Mouse (Mus musculus): ENCODE data around the gene BC067074. TPM values are rescaled to one million over a fixed set of nuclear protein-coding genes. Genes with fewer than 3 reads are reported as not detected.
"Not testable (repeated sequence)": the region's sequence is repeated elsewhere in the genome, so short reads cannot be mapped to it uniquely, and the experiment has no call there.

BC067074 gene
- total RNA-seq (2021) = 1 to 10 TPM; 1.8 to 2.3 TPM
- long read RNA-seq, partial matches to known transcripts = 0 of 2 reads
- long read RNA-seq, other reads (novel, unspliced or antisense) = 2 of 2 reads

DNA sequence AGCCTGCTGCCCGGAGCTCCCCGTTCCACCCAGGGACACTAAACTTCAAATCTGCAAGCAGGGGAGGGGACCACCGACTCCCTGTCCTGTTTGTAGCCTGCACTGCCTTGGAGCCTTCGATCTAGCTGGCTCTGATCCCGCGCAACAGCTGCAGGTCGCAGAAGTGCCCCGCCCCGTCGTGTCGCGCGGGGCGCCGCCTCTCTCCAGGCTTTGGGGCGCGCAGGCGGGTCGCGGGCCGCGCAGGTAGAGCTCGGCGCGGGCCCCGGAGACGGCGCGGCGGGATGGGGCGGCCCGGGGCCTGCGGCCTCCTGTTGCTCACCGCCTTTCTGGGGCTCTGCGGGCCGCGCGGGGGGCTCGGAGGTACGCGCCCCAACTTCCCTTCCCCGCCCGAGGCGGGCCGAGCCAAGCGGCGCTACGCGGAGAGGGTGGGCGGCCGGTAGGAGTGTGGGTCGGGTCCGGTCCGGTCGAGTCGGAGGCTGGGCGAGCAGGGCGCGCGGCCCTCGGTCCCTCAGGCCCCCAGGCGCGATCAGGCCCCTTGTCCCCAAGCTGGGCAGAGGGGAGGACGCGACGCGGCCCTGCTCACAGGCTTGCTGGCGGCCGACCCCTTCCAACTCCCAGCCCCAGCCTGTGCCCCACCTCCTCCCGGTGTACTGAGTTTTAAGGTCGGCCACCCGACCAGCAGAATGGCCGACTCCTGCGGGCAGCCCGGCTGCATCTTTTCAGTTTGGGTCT lies at the start of gene BC067074:
TSS of gene BC067074 (plus strand) at position 185 of the 732 bp plus-strand sequence.
- peak in 1 of 2 experiments; percentile 13 for DNase-seq (ENCODE audit: low spot score in 2 of 2)

DNA sequence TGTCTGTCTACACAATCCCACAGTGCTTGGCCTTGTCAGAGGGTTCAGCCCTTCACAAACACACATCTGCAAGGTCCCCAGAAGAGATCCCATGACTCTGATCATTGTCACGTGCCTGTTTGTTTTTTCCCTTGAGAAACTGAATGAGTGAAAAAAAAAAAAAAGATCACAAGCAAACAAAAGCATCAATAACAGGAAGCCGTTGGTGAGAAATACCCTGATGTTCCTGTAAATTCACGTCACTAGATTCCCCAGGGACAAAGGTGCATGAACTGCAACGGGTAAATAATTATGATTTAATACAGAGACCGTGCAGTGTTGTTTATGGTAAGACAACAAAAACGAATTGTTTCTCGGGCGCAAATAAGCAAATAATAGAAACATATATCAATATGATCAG lies 47.9 kb upstream of the BC067074 start:
- DNase-seq (ENCODE audit: low spot score in 2 of 2) = no peak

DNA sequence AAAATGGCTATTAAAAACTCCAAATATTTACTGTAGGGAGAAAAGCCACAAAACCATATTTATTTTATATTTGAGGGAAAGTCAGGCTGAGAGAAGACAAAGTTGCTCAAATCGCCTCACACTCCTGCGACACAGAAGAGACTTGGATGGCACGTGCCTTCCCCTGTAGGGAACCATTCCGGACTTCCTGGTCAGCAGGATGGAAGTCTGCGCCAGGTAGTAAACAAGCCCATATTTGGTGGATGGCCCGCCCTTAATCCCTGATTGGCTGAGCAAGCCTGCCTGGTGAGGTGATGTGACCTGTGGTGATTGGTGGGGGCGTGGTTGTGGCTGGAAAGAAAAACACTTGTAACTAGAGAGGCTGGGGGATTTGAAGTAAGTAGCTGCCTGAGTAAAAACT lies 40.4 kb upstream of the BC067074 start:
- not testable (repeated sequence) for DNase-seq (ENCODE audit: low spot score in 2 of 2)

DNA sequence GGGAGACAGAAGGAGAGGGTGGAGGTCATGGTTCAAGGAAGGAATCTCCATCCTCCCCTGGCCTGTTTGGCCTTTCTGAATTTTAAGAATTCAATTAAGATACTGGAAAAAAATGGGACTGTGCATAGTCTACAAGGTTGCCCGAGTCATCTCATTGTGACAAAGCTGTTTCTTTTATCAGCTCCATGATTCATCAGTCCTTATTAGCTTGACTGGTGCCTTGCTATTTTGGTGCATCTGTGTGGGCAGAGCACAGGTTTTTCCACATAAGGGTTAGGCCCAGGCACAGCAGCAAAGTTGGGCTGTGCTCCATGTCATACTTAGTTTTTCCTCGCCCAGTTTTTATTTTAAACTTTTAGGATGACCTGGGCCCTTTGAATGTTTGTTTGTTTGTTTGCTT lies 36.2 kb upstream of the BC067074 start:
- DNase-seq (ENCODE audit: low spot score in 2 of 2) = no peak

DNA sequence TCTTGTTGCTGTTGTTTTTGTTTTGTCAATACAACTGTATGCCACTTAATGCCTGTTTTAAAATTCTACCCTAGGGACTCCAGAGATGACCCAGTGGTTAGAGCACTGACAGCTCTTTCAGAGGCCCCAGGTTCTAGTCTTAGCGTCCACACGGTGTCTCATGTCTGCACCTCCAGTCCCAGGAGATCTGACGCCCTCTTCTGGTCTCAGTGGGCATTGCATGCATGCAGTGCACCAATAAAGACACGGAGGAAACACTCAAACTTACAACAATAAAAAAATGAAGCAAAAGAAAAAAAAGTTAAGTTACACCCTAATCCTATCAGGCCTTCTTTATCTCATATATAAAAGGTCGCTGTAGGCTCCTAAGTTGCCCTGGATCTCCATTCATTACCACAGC lies 35.8 kb upstream of the BC067074 start:
- no peak for DNase-seq (ENCODE audit: low spot score in 2 of 2)

DNA sequence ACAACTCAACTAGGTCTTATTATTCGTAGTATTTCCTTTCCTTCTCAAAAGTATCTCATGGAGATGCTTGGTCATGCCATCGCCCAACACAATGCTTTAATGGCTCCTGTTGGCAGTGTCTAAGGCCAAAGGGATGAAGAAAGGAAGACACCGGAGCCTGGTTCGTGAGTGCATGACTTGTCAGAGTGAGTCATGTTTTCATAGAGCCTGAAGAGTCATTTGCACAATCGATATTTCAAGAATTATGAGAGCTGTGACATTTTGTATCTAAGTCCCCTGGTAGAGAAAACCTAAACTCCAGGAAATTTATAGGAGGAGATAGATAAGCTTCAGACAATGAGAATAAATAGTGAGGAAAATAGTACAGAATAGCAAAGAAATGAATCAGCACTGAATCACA lies 33.7 kb upstream of the BC067074 start:
- DNase-seq (ENCODE audit: low spot score in 2 of 2) = no peak

DNA sequence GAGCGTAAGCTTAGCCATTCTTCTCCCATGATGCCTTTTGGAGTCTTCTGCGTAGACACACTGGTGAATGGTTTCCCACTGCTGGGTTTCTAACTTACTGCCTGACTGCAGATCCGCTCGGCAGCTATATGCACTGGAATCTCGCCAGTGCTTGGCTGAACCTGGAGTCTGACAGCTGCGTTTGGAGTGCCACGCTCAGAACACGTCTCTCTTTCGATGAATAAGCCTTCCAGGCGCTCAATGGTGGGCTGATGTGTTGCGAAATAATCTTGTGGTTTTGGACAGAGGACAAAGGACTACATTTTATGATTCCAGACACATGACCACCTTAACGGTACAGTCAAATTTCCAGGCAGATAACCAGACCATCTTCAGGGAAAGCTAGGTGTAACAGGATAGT lies 30.1 kb upstream of the BC067074 start:
- peak; percentile 30 to 38 for DNase-seq (ENCODE audit: low spot score in 2 of 2)

DNA sequence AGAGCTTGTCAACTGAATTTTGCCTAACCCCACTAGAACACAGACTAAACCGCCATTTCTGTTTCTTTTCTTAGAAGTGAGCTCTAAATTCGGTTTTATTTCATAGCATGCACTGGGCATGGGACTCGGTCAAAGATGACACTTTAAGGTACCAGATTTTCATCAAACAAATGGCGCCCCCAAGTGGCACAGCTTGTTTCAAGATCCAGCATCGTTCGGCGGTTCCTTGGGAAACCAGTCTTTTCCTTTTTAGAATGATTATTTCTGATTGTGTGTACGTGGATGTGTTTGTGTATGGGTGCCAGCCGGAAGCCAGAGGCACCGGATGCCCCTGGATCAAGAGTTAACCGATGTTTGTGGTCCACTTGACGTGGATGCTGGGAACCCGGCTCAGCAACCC lies 27.7 kb upstream of the BC067074 start:
- peak; percentile 62 to 68 for DNase-seq (ENCODE audit: low spot score in 2 of 2)

DNA sequence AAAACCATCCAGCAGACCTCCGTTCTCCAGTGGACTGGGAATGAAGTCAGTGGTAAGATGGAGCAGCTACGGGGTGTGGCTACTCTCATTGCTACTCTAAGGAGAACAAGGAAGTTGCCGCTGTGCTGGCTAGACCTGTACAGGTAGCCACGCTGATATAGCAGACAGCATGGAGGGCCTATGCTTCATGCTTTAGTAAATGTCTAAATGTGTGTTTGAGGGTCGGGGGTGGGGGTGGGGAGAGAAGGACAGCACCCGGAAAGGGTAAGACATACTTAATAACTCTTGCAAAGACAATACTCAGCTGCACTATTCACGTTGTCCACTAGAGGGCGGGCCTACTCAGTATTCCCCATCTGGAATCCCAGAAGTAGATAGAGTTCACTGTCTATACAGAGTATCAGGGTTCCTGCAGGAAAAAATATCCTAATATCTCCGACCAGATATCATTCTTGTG lies 26.4 kb upstream of the BC067074 start:
- peak; percentile 81 to 83 for DNase-seq (ENCODE audit: low spot score in 2 of 2)

DNA sequence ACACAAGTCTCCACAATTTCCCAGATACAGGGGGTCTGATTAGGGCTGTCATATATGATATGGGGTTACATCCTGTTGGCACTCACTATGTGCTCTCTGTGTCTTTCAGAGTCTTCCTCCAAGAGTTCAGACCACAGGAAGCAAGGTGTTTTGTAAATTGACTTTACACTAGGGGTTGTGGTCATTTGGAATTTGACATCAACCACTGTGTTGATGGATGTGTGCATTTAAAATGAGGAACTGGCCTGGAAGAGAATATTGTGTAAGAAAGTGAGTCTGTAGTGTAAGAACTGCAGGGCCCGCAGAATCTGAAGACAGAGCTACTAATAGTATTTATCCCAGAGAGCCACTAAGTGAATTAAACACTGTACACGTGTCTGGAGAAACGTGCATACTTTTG lies 25.8 kb upstream of the BC067074 start:
- DNase-seq (ENCODE audit: low spot score in 2 of 2) = no peak

DNA sequence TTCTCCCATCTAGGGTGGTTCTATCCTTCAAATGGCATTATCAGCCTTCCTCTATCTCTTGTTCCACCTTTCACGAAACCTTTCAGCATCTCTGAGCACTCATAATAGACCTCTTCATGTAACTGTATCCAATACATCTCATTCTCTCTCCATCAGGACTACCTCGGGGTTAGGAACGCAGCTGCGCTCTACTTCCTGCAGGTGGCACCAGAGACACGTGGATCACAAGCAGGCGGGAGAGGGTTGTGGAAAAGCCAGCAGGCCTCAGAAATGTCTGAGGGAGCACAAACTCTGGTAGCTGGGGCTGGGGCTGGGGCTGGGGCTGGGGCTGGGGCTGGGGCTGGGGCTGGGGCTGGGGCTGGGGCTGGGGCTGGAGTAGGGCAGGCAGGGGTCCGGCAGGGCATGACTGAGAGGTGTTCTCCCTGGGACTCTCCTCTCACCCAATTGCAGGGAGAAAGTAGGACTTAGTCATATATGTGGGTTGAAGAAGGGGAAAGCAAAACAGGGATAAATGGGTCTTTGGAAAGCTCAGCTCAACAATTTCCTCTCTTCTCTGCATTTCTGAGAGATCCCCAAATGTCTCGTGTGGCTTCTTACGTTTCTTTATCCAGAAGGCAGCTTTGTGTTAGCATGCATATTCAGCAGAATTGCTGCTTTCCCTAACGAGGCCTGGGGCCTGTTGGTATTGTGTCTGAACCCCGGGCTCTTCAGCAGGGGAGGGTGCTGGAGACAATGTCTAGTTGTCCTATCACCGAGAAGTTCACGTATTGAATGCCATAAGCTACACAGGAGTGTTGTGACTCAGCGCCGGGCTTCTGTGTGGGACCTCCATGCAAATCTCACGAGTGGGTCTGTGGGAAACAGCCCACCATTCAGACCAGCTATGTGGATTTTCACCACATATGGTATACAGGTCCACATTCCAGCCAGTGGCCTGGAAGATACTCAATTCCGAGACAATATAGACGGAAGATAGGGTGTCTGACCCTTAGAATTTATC lies 22.9 kb upstream of the BC067074 start:
- DNase-seq (ENCODE audit: low spot score in 2 of 2) = peak; percentile 89 to 91

DNA sequence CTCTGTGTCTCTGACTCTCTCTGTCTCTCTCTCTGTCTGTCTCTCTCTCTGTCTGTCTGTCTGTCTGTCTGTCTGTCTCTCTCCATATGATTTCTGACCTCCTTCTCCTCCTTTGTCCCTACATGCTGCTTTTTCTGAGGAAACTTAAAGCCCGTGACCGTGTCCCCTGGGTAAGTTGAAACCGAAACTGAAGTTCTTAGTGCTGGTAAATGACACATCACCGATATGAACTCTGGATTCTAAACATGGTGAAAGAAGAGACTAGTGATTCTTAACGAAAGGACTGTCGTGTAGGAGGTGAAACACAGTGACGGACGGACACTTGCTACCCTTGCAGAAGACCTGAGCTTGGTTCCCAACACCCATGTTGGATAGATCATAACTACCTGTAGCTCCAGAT lies 21.8 kb upstream of the BC067074 start:
- DNase-seq (ENCODE audit: low spot score in 2 of 2) = no peak

DNA sequence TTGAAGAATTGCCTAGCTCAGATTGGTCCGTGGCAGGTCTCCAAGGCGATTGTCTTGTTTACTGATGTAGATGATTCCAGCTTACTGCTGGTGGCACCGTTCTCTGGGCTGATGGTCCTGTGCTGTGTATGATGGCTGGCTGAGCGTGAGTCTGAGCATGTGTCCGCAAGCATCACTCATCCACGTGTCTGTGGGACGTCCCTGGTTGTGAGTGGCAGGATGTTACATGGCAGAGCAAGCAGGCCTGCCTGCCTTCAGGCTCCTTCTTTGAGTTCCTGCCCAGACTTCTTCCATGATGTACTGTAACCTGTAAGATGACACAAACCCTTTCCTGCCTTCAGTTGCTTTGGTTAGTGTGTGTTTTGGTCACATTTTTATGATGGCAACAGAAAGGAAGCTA lies 5.8 kb upstream of the BC067074 start:
- no peak for DNase-seq (ENCODE audit: low spot score in 2 of 2)

DNA sequence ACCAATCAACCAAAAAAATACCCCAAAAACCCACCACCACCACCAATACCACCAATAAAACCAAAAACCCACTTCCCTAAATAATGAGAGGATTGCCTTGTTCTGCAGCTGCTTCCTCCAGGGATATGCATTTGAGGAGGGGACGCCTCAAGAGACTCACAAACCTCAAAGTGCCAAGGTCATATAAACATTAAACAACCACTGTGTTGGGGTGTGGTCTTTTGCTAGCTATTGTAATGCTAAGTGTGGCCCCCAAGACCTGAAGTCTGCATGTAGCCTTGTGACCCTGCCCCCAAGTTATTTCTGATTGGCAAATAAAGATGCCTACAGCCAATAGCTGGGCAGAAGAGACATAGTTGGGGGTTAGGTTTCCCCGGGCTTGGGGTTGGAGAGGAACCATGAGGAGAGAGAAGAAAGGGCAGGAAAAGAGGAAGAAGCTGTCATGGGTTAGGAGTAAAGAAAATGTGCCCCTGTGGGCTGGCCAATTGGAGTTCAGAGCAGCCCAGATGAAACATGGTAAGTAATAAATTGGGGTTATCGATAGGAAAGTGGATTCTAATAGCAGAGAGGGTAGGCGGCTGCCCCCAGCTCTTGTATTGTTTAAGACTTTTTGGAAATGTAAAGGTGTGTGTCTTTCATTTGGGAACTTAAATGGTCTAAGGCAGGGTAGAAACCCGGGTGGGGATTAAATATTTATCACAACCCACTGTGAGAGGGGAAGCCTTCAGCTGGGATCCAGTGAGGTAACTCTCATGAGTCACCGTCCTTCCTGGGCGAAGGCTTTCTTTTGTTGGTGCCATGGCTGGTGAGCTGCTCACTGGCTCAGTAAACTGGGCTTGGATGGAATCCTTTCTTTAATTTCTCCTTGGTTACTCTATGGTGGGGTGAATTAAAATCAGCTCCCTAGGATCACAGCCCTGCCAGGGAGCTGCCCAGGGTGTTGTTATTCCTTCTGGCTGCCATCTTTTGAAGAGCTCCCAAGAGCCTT lies 4.5 kb upstream of the BC067074 start:
- no peak for DNase-seq (ENCODE audit: low spot score in 2 of 2)

DNA sequence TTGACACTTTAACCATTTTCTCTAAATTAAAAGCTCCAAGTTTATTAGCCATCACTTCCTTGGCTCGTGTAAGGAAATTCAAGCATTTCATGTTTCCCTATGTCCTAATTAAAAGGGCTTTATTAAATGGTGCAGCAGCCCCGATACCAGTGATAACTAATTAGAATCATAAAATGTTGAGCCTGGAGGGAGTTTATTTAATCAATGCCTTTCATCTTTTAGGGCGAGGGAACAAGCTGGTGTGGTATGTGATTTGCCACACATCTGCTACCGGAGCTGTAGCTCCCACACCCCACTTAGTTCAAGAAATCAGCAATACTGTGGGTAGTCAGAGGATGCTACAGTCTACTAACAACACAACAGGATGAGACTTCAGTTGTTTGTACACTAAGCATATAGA lies 3.2 kb upstream of the BC067074 start:
- DNase-seq (ENCODE audit: low spot score in 2 of 2) = no peak

DNA sequence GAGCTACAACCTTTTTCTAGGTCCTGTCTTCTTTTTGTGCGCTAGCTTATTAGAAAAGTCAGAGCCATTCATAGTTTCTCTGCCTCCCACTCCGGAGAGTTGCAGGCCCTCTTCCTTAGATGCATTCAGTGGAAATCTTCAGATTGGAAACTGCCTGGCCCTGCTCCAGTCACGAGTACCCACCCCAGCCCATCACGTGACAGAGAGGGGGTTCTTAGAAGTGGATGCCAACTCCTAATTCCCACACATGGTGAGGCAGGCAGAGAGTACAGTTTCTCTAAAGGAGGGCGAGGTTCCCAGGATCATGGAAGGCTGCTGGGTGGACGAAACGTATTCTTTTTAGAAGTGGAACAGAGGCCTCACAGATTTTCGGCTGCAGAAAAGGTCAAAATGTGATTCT lies 958 bp upstream of the BC067074 start:
- DNase-seq (ENCODE audit: low spot score in 2 of 2) = no peak

DNA sequence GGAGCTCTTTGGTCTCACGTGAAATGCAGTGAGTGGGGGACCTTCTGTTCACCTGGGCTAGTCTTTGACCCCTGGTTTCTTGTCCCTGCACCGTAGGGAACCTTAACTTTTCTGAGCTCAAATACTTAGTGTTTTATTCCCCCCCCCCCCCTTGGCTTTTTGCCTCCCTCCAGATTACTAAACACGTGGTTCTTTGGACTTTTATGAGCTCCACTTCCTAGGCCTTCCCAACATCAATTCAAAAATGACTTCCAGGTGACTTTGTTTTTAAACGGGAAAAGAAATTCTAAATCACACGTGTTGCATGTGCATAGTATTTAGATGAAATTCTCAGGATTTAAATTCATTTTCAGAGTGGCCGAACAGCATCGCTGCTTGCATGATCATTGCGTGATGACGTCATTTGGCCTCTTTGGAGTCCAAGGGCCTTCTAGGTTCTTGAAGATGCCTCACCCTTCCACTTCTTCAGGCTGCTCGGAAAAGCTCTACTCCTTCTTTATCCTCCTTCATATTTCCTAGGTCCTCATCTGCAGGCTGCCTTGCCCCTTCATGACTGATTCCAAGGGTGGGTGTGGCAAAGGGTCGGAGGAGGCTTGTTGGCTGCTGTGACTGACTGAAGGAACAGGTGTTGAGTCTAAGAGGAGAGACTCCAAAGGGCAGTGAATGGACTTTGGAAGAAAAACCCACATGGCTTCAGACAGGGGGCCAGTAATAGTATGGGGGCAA lies 911 bp downstream of the BC067074 start:
- DNase-seq (ENCODE audit: low spot score in 2 of 2) = no peak

DNA sequence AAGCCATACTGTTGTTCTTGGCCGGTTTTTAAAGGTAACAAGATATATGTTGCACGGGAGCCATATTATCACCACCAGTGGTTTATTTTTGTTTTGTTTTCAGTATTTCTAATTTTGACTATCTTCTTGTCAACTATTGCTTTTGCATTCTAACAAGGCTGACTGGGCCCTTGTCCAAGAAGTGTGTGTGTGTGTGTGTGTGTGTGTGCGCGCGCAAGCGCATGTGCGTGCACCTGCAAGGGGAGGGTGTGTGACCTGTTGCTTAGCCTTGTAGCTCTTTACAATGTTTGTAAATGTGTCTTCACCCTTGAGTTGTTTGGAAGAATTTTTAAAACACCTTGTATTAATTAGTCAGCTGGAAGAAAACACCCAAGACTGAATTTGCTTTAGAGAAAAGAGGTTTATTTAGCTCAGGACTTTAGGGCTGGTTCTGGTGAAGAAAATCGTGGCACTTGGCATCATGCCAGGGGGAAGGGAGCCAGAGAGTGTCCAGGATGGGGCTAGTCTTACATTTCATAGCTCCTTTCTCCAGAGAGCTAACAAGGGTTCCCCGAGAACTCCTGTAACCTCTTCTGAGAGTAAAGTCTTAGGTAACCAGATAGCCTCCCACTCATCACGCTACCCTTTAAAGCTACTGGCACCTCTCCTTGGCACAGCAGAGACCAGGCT lies 3.0 kb downstream of the BC067074 start:
- DNase-seq (ENCODE audit: low spot score in 2 of 2) = no peak

DNA sequence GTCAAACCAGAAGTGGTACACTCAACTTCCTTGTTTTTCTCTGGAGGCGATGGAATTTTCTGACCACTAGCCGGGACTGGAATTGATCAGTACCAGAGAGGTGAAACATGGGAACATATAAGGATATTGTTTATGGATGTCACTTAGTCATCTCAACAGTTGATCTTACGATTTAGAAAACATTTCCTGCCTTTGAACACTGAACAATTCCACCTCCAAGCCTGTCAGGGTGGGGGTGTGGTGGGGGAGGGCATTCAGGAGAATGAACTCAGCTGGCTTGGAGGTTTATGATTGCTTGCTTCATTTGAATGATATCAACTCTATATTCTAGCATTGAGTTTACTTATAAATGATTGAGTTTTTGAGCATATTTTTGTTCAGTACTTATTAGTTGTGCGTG lies 13.6 kb downstream of the BC067074 start:
- no peak for DNase-seq (ENCODE audit: low spot score in 2 of 2)

DNA sequence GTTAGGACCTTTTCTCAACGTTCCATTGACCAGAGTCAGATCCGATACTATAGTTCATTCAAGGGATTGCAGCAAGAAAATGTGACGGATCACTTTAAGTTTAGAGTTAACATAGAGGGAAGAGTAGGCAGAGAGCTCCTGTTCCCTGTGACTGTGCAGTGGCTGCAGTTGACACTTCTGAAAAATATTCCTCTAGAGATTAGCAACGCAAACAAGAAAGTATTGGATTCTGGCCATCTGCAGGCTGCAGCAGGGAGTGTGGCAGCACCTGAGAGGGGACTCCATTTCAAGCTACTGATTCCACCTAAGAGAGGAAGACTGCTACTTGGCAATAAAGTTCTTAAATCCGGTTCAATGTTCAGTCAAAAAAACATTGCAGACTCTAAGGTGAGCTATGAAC lies 26.6 kb downstream of the BC067074 start:
- DNase-seq (ENCODE audit: low spot score in 2 of 2) = no peak
